Mouse (Mus musculus): ENCODE results near the gene Dnajb6. TPM values are rescaled to one million over a fixed set of nuclear protein-coding genes. Genes with fewer than 3 reads are reported as not detected.
"Not testable (repeated sequence)": the region's sequence is repeated elsewhere in the genome, so short reads cannot be mapped to it uniquely, and the experiment has no call there.

The Dnajb6 gene
- polyA plus RNA-seq, 1 experiment from 2014 or later = 83.0 TPM

- H3K4me3 ChIP-seq (ENCODE audit: low read depth, low read length) = no peak overlapping the region
- no peak overlapping the region for H3K4me2 ChIP-seq (ENCODE audit: low read depth, low read length)
- no peaks in the 10 kb centered on the region for H3K4me1 ChIP-seq (ENCODE audit: insufficient read depth)
- peaks cover 25% of the 10 kb centered on the region for H3K36me3 ChIP-seq (replicated peaks; ENCODE audit: insufficient read depth, low read length)
- DNase-seq = no peak
- no peak overlapping the region for H3K9ac ChIP-seq (replicated peaks)
- WGBS (ENCODE audit: insufficient replicate concordance) = 90% methylated on average over 13 of the region's 13 CpGs
- TF ChIP-seq EP300 (IDR thresholded peaks at IDR 0.05; ENCODE audit: low read depth) = no peak
- no peak for TF ChIP-seq CTCF (IDR thresholded peaks at IDR 0.05; ENCODE audit: low read depth)
- H3K27me3 ChIP-seq (ENCODE audit: insufficient read depth, low read length) = no peaks in the 10 kb centered on the region
- H3K27ac ChIP-seq (ENCODE audit: low read depth) = 0 out of 2 replicates have a peak overlapping the region, but pooled peaks have one; percentile 14
- no peak for ATAC-seq
- H3K9me3 ChIP-seq (ENCODE audit: low read length) = no peaks in the 10 kb centered on the region
These were observed 38.1 kb downstream of the Dnajb6 start for GRCm38 (mm10) chr5:29773460-29774150.

GRCm38 (mm10) chr5:29775437-29775836, 39.9 kb downstream of the Dnajb6 start:
- ATAC-seq (no peak), DNase-seq (no peak)
- H3K36me3 ChIP-seq (replicated peaks; ENCODE audit: insufficient read depth, low read length) = peaks cover 30% of the 10 kb centered on the region
- TF ChIP-seq CTCF (IDR thresholded peaks at IDR 0.05; ENCODE audit: low read depth) = no peak
- TF ChIP-seq EP300 (IDR thresholded peaks at IDR 0.05; ENCODE audit: low read depth) = no peak
- no peaks in the 10 kb centered on the region for H3K9me3 ChIP-seq (ENCODE audit: low read length)
- no peak overlapping the region for H3K4me3 ChIP-seq (ENCODE audit: low read depth, low read length)
- H3K4me1 ChIP-seq (ENCODE audit: insufficient read depth) = no peaks in the 10 kb centered on the region
- no peak overlapping the region for H3K4me2 ChIP-seq (ENCODE audit: low read depth, low read length)
- 76% methylated on average over 5 of the region's 5 CpGs for WGBS (ENCODE audit: insufficient replicate concordance)
- H3K27ac ChIP-seq (ENCODE audit: low read depth) = no peak overlapping the region
- H3K9ac ChIP-seq (replicated peaks) = no peak overlapping the region
- no peaks in the 10 kb centered on the region for H3K27me3 ChIP-seq (ENCODE audit: insufficient read depth, low read length)

- WGBS (ENCODE audit: insufficient replicate concordance) = 93% methylated on average over 6 of the region's 6 CpGs
- Histone ChIP-seq H3K27ac (ENCODE audit: low read depth) (no peak overlapping the region), H3K4me2 (ENCODE audit: low read depth, low read length) (no peak overlapping the region), H3K9me3 (ENCODE audit: low read length) (no peaks in the 10 kb centered on the region), H3K4me1 (ENCODE audit: insufficient read depth) (no peaks in the 10 kb centered on the region), H3K36me3 (replicated peaks; ENCODE audit: insufficient read depth, low read length) (peaks cover 28% of the 10 kb centered on the region), H3K9ac (replicated peaks) (no peak overlapping the region), H3K4me3 (ENCODE audit: low read depth, low read length) (no peak overlapping the region), H3K27me3 (ENCODE audit: insufficient read depth, low read length) (no peaks in the 10 kb centered on the region)
- ATAC-seq (no peak), DNase-seq (no peak)
- TF ChIP-seq CTCF (IDR thresholded peaks at IDR 0.05; ENCODE audit: low read depth) (no peak), EP300 (IDR thresholded peaks at IDR 0.05; ENCODE audit: low read depth) (no peak)
These were observed 42.5 kb downstream of the Dnajb6 start for GRCm38 (mm10) chr5:29778029-29778428.

- H3K36me3 ChIP-seq (replicated peaks; ENCODE audit: insufficient read depth, low read length) = peaks cover 28% of the 10 kb centered on the region
These were observed 44.2 kb downstream of the Dnajb6 start for GRCm38 (mm10) chr5:29779733-29780132.

GRCm38 (mm10) chr5:29782261-29782660, 46.8 kb downstream of the Dnajb6 start:
- Histone ChIP-seq H3K4me3 (ENCODE audit: low read depth, low read length) (no peak overlapping the region), H3K27me3 (ENCODE audit: insufficient read depth, low read length) (no peaks in the 10 kb centered on the region), H3K9ac (replicated peaks) (no peak overlapping the region), H3K9me3 (ENCODE audit: low read length) (no peaks in the 10 kb centered on the region), H3K27ac (ENCODE audit: low read depth) (no peak overlapping the region), H3K4me1 (ENCODE audit: insufficient read depth) (no peaks in the 10 kb centered on the region), H3K36me3 (replicated peaks; ENCODE audit: insufficient read depth, low read length) (peaks cover 23% of the 10 kb centered on the region), H3K4me2 (ENCODE audit: low read depth, low read length) (no peak overlapping the region)
- no peak for ATAC-seq
- no peak for DNase-seq
- 96% methylated on average over 3 of the region's 3 CpGs for WGBS (ENCODE audit: insufficient replicate concordance)
- TF ChIP-seq EP300 (IDR thresholded peaks at IDR 0.05; ENCODE audit: low read depth) (no peak), CTCF (IDR thresholded peaks at IDR 0.05; ENCODE audit: low read depth) (no peak)

More at GRCm38 (mm10) chr5:29779733-29780132, 44.2 kb downstream of the Dnajb6 start:
- peak; percentile 36; the same call in 1 of the 2 replicates for ATAC-seq
- H3K4me2 ChIP-seq (ENCODE audit: low read depth, low read length); H3K27ac ChIP-seq (ENCODE audit: low read depth); H3K27me3 ChIP-seq (ENCODE audit: insufficient read depth, low read length); H3K9ac ChIP-seq (replicated peaks); H3K9me3 ChIP-seq (ENCODE audit: low read length); H3K4me3 ChIP-seq (ENCODE audit: low read depth, low read length); DNase-seq; H3K4me1 ChIP-seq (ENCODE audit: insufficient read depth): not testable (repeated sequence)
- 78% methylated on average over 8 of the region's 9 CpGs for WGBS (ENCODE audit: insufficient replicate concordance)

GRCm38 (mm10) chr5:29784906-29785305, 49.4 kb downstream of the Dnajb6 start:
- H3K9me3 ChIP-seq (ENCODE audit: low read length); H3K9ac ChIP-seq (replicated peaks); H3K36me3 ChIP-seq (replicated peaks; ENCODE audit: insufficient read depth, low read length); H3K4me3 ChIP-seq (ENCODE audit: low read depth, low read length); H3K27me3 ChIP-seq (ENCODE audit: insufficient read depth, low read length); H3K4me2 ChIP-seq (ENCODE audit: low read depth, low read length); H3K27ac ChIP-seq (ENCODE audit: low read depth); ATAC-seq; DNase-seq; H3K4me1 ChIP-seq (ENCODE audit: insufficient read depth): not testable (repeated sequence)
- 78% methylated on average over 9 of the region's 13 CpGs for WGBS (ENCODE audit: insufficient replicate concordance)

- not testable (repeated sequence) for H3K27ac ChIP-seq (ENCODE audit: low read depth); H3K9ac ChIP-seq (replicated peaks); DNase-seq; H3K9me3 ChIP-seq (ENCODE audit: low read length); H3K4me1 ChIP-seq (ENCODE audit: insufficient read depth); H3K4me2 ChIP-seq (ENCODE audit: low read depth, low read length); H3K36me3 ChIP-seq (replicated peaks; ENCODE audit: insufficient read depth, low read length); H3K27me3 ChIP-seq (ENCODE audit: insufficient read depth, low read length); H3K4me3 ChIP-seq (ENCODE audit: low read depth, low read length)
- ATAC-seq = peak; percentile 23; the same call in 1 of the 2 replicates
- WGBS (ENCODE audit: insufficient replicate concordance) = 84% methylated on average over 1 of the region's 11 CpGs
These were observed 50.5 kb downstream of the Dnajb6 start for GRCm38 (mm10) chr5:29785953-29786352.

- H3K4me2 ChIP-seq (ENCODE audit: low read depth, low read length); H3K4me1 ChIP-seq (ENCODE audit: insufficient read depth); H3K36me3 ChIP-seq (replicated peaks; ENCODE audit: insufficient read depth, low read length); H3K4me3 ChIP-seq (ENCODE audit: low read depth, low read length); H3K27me3 ChIP-seq (ENCODE audit: insufficient read depth, low read length); ATAC-seq; H3K9ac ChIP-seq (replicated peaks); H3K9me3 ChIP-seq (ENCODE audit: low read length); H3K27ac ChIP-seq (ENCODE audit: low read depth); DNase-seq: not testable (repeated sequence)
- 87% methylated on average over 5 of the region's 8 CpGs for WGBS (ENCODE audit: insufficient replicate concordance)
These were observed 59.4 kb downstream of the Dnajb6 start for GRCm38 (mm10) chr5:29794933-29795332.
